Mouse (Mus musculus): ENCODE results near the gene Tuba1b. TPM values are rescaled to one million over a fixed set of nuclear protein-coding genes. Genes with fewer than 3 reads are reported as not detected.

Tuba1b gene
- polyA plus RNA-seq, 1 experiment, result 71.2 TPM

- Histone ChIP-seq H3K36me3 (ENCODE audit: control insufficient read depth) (no peaks in the 10 kb centered on the region), H3K4me1 (ENCODE audit: control insufficient read depth) (peaks cover 14% of the 10 kb centered on the region), H3K9me3 (ENCODE audit: control insufficient read depth, low read length) (no peaks in the 10 kb centered on the region), H3K27me3 (ENCODE audit: control insufficient read depth) (peaks cover 23% of the 10 kb centered on the region), H3K4me3 (replicated peaks) (no peak overlapping the region)
- TF ChIP-seq TAL1 (IDR thresholded peaks at IDR 0.05; ENCODE audit: low read length) (no peak), GATA1 (IDR thresholded peaks at IDR 0.05; ENCODE audit: low read length) (no peak)
Measured at GRCm38 (mm10) chr15:98887526-98887925, 46.8 kb downstream of the Tuba1b start.

GRCm38 (mm10) chr15:98886667-98887387 is 47.5 kb downstream of the Tuba1b start:
- Histone ChIP-seq H3K36me3 (ENCODE audit: control insufficient read depth) (no peaks in the 10 kb centered on the region), H3K27me3 (ENCODE audit: control insufficient read depth) (peaks cover 16% of the 10 kb centered on the region), H3K4me1 (ENCODE audit: control insufficient read depth) (peaks cover 15% of the 10 kb centered on the region), H3K4me3 (replicated peaks) (no peak overlapping the region), H3K9me3 (ENCODE audit: control insufficient read depth, low read length) (no peaks in the 10 kb centered on the region)
- no peak for TF ChIP-seq GATA1 (IDR thresholded peaks at IDR 0.05; ENCODE audit: low read length)
- TF ChIP-seq TAL1 (IDR thresholded peaks at IDR 0.05; ENCODE audit: low read length), result no peak

- Histone ChIP-seq H3K36me3 (ENCODE audit: control insufficient read depth) (peaks cover 2% of the 10 kb centered on the region), H3K27me3 (ENCODE audit: control insufficient read depth) (peaks cover 7% of the 10 kb centered on the region; the same call in 1 of the 2 replicates), H3K9me3 (ENCODE audit: control insufficient read depth, low read length) (no peaks in the 10 kb centered on the region), H3K4me1 (ENCODE audit: control insufficient read depth) (peaks cover 33% of the 10 kb centered on the region), H3K4me3 (replicated peaks) (no peak overlapping the region)
- no peak for TF ChIP-seq TAL1 (IDR thresholded peaks at IDR 0.05; ENCODE audit: low read length)
- TF ChIP-seq GATA1 (IDR thresholded peaks at IDR 0.05; ENCODE audit: low read length), result no peak
Measured at GRCm38 (mm10) chr15:98884106-98884505, 50.3 kb downstream of the Tuba1b start.

- TF ChIP-seq TAL1 (IDR thresholded peaks at IDR 0.05; ENCODE audit: low read length) (no peak), GATA1 (IDR thresholded peaks at IDR 0.05; ENCODE audit: low read length) (no peak)
- no peaks in the 10 kb centered on the region for H3K9me3 ChIP-seq (ENCODE audit: control insufficient read depth, low read length)
- H3K36me3 ChIP-seq (ENCODE audit: control insufficient read depth), result peaks cover 2% of the 10 kb centered on the region
- H3K4me1 ChIP-seq (ENCODE audit: control insufficient read depth), result peaks cover 33% of the 10 kb centered on the region
- no peak overlapping the region for H3K4me3 ChIP-seq (replicated peaks)
- H3K27me3 ChIP-seq (ENCODE audit: control insufficient read depth), result peaks cover 6% of the 10 kb centered on the region; the same call in 1 of the 2 replicates
Measured at GRCm38 (mm10) chr15:98883661-98884060, 50.7 kb downstream of the Tuba1b start.

- Histone ChIP-seq H3K4me3 (replicated peaks) (peak overlapping the region; percentile 86), H3K9me3 (ENCODE audit: control insufficient read depth, low read length) (no peaks in the 10 kb centered on the region), H3K36me3 (ENCODE audit: control insufficient read depth) (peaks cover 5% of the 10 kb centered on the region), H3K4me1 (ENCODE audit: control insufficient read depth) (peaks cover 46% of the 10 kb centered on the region), H3K27me3 (ENCODE audit: control insufficient read depth) (no peaks in the 10 kb centered on the region)
- TF ChIP-seq GATA1 (IDR thresholded peaks at IDR 0.05; ENCODE audit: low read length) (no peak), TAL1 (IDR thresholded peaks at IDR 0.05; ENCODE audit: low read length) (no peak)
Measured at GRCm38 (mm10) chr15:98881656-98882008, 52.7 kb downstream of the Tuba1b start.

Other genes starting within 250 kb of the Tuba1b start
- 0.08 TPM in 1 of 2 replicates, not detected in the other for gene Ccdc65, start 226.4 kb downstream of the Tuba1b start, polyA plus RNA-seq (2012)
- 0.06 and 0.19 TPM in 2 replicates for gene Fkbp11, start 206.4 kb downstream of the Tuba1b start, polyA plus RNA-seq (2012)
- gene Arf3, start 171.4 kb downstream of the Tuba1b start, polyA plus RNA-seq (2012), result 0.11 and 0.14 TPM in 2 replicates
- gene Wnt10b, start 156.4 kb downstream of the Tuba1b start, polyA plus RNA-seq (2012), result not detected in 2 replicates
- gene Wnt1, start 144.7 kb downstream of the Tuba1b start, polyA plus RNA-seq (2012), result not detected in 2 replicates
- 0.01 and 0.02 TPM in 2 replicates for gene Ddn, start 125.1 kb downstream of the Tuba1b start, polyA plus RNA-seq (2012)
- 54.6 and 55.9 TPM in 2 replicates for gene Prkag1, start 103.0 kb downstream of the Tuba1b start, polyA plus RNA-seq (2012)
- gene Kmt2d, start 63.4 kb downstream of the Tuba1b start, polyA plus RNA-seq (2012), result 1.5 and 2.6 TPM in 2 replicates
- 0.24 and 0.38 TPM in 2 replicates for gene Rhebl1, start 40.0 kb downstream of the Tuba1b start, polyA plus RNA-seq (2012)
- gene Dhh, start 36.0 kb downstream of the Tuba1b start, polyA plus RNA-seq (2012), result not detected in 2 replicates
- 0.37 and 0.59 TPM in 2 replicates for gene Lmbr1l, start 16.3 kb downstream of the Tuba1b start, polyA plus RNA-seq (2012)
- gene Gm49450, start 19.0 kb upstream of the Tuba1b start, polyA plus RNA-seq (2012), result not detected in 2 replicates
- 4.0 and 13.4 TPM in 2 replicates for gene Tuba1a, start 19.1 kb upstream of the Tuba1b start, polyA plus RNA-seq (2012)
- 12.6 and 20.7 TPM in 2 replicates for gene Tuba1c, start 95.3 kb upstream of the Tuba1b start, polyA plus RNA-seq (2012)
- gene Prph, start 120.6 kb upstream of the Tuba1b start, polyA plus RNA-seq (2012), result not detected in 2 replicates
- 17.1 and 18.1 TPM in 2 replicates for gene Troap, start 140.0 kb upstream of the Tuba1b start, polyA plus RNA-seq (2012)
- gene C1ql4, start 153.3 kb upstream of the Tuba1b start, polyA plus RNA-seq (2012), result not detected in 2 replicates
- 0.02 TPM in 1 of 2 replicates, not detected in the other for gene Dnajc22, start 158.6 kb upstream of the Tuba1b start, polyA plus RNA-seq (2012)
- gene Spats2, start 191.4 kb upstream of the Tuba1b start, polyA plus RNA-seq (2012), result 0.19 and 0.40 TPM in 2 replicates

All from erythroblast, embryonic 14.5 days (primary cell).